Mouse (Mus musculus) right cerebral cortex, postnatal 10 days (tissue): Measurements from ENCODE around the gene Slc44a5.

Experiments
- DNase-seq, 2 experiments: peaks; one replicate each; pipeline ENCODE4 v3.0.0; 2021; ENCODE audit warnings: low spot score in 2 of 2

Gene Slc44a5

DNA sequence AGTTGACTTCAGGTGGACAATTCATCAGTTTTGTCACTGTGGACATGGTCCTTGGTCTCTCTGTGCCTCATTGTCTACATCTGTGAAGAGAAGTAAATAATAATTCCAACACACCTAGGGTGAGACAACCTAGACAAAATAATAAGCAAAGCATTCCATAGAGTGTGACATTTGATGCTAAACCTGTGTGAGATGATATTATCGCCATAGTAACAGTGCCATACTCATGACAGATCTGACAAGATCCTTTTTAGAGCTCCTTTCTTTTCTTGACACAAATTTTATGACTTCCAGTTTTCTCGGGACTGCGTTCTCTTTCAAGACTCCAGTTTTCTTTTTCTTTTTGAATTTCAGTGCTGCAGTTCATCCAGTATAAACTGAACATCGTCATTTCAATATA is 192.6 kb downstream of the Slc44a5 start:
- DNase-seq, result no peak

DNA sequence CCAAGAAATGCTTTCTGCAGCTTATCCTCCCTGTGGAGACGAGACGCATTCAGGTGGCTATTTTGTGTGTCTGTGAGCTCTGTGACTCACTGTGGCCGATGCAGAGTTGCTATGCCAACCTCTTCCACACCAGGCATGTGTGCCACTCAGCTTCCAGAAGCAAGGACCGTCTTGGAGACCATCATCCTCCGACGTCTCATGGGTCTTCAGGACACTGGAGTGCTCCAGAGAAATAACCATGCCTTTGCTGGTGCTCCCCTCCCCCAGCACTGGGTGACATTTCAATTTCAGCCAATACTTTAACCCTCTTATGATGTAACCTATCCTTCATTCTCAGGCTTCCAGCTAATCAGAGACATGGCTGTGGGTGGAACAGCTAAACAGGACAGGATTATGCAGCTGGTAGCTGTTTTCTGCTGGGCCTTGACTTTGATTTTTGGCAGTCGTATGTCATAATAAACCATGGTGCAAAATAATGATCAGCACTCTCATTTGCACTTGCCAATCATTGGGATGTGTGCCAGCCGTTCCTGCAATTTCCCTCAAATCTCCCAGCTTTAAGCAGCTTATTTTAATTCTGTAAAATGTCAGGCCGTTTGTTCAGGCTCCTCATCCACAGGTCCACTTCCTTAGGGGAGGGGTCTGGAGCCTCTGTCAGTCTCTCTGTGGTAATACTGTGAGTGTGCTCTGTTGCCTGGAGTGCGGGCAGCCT is 198.8 kb downstream of the Slc44a5 start:
- peak; percentile 68 to 79 for DNase-seq

DNA sequence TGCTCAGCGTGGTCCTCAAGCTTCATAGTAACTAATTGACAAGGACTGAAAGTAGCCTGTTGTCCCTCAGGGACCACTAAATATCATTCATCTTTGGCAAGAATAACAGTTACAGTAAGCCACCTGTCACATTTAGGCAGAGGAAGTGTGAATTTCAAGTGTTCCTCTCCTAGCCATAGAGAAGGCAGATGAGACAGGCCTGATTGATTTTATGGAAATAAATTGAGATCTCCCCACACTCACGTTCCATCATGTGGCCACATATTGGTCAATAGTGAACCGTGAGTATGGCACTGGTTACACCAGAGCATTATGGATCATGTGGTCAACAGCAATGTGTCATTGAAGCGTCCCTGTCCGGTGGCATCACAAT is 199.3 kb downstream of the Slc44a5 start:
- no peak for DNase-seq

DNA sequence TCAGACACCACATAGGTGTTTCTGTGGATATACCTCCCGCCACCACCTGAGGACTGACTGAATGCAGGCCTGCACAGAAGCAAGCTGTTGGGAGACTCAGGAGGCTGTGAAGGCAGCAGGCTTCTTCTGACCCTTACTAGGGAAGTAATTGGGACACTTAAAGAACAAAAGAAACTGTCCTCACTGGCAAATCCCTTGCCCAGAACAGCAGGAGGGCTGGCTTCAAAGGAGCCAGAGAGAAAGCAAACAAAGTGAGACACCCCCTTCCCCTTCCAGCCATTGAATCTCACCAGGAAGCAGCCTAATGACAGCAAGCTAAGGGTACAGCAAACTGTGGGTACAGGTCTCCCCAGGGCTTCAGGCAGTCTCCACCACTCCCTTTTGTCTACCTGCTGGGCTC is 200.3 kb downstream of the Slc44a5 start:
- DNase-seq, result peak in 1 of 2 experiments; percentile 20

DNA sequence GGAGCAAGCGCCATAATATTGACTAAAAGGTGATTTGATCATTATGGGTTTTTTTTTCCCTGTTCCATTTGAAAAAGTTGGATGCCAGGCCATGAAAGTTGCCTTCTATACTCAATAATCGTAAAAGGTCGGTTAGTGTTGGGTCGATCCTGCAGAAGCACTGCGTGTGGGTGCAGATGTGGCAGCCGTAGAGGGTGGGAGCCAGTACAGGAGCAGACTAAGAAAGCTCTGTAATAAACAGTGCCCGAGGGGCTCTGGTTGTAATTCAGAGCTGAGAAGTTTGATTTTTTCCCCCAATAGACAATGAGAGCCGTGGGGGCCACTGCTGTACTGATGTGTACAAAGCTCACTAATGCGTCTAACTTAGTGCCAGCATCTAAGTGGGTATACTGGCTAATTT is 200.8 kb downstream of the Slc44a5 start:
- peak in 1 of 2 experiments; percentile 11 for DNase-seq

DNA sequence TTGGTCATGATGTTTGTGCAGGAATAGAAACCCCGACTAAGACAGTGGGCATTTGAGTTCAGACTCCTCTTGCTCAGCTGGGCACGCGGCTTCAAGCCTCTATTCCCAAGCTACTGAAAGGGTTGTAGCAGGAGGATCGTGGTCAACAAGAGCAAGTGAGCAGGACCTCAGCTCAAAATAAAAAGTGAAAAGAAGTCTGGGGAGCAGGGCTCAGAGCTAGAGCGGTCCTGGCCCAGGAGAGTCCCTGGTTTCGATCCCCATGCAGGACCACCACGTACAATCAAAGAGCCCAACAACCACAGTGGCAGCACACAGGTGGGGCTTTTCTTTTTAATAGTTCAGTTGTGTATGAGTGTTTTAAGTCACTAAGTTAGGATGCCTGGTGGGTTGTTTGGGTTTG is 201.5 kb downstream of the Slc44a5 start:
- peak in 1 of 2 experiments; percentile 11 for DNase-seq

DNA sequence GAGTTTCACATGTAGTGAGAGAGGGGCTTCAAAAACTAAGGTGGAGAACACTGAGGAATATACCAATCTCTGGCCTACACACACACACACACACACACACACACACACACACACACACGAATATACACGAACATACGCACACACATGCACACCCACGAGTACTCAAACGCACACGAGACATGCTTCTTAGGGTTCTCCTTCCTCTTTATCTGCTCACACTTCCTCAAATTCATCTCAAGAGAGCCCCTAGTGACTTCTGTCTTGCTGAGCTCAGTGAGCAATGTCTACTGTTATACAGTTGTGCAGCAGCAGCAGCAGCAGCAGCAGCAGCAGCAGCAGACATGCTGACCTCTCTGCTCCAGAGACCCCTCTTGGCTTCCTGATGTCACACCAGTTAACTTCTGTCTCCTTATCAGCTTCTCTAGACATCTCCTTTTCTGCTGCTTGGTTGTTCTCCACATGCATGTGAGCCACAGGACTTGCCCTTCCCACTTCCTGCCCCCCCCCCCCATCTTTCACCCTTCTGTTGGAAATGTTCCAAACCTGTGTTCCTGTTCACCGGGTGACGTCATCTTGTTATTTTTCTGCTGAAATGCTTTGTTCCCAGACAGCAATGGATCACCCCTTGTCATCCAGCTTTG is 204.5 kb downstream of the Slc44a5 start:
- no peak for DNase-seq

DNA sequence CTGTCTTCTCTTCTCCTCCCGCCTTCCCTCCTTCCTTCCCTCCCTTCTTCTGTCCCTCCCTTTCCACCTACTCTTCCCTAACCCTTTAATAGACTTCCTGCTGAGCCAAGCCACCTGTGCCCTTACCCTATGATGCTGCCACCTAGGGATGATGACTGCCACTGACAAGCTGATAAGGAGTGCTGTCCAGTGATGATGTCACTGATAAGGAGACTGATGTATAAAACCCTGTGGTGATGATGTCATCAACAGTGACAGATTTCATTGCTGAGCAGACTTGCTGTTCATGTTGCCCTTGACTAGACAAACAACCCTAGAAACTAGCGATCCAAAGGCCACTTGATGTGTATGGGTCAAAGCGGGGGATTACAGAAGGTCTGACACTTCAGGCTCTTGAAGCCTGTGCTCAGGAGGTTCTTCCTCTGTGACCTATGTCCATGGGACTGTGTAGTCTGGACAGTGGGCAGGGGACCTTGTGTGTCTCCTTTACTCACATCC is 206.2 kb downstream of the Slc44a5 start:
- peak in 1 of 2 experiments; percentile 15 for DNase-seq

DNA sequence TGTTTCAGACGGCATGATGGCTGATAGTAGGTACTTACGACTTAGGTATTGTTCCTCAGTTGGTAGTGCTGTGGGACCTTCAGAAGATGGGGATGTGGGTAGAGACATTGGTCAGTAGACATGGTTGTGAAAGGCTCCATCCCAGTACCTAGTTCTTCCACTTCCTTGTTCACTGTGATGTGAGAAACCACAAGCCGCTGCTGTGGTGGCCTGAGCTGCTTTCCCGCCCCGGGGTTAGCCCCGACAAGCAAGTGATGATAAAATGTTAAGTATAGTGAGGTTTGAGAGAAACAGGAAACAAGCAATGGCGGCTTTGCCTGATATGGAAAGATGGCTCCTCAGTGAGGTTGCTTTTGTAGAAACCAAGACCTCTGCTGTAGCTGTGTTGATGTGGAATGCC is 209.8 kb downstream of the Slc44a5 start:
- no peak for DNase-seq

DNA sequence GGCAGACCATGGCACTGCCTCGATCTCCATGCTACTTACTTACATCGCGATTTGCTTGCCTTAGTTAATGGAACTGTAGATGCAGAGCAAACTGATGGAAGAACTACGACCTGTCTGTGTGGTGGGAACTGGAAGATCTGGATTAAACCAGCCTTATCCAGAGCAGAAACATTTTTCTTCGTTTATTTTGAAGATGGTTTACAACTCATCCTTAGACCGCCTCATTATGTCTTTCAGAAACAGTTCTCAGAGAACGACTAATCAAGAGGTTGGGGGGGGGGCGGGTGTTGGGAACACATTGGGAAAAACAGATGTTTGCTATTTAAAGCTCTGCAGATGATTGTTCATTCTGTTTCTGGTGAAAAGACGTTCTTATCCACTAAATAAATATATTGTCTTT is 210.7 kb downstream of the Slc44a5 start:
- no peak for DNase-seq

DNA sequence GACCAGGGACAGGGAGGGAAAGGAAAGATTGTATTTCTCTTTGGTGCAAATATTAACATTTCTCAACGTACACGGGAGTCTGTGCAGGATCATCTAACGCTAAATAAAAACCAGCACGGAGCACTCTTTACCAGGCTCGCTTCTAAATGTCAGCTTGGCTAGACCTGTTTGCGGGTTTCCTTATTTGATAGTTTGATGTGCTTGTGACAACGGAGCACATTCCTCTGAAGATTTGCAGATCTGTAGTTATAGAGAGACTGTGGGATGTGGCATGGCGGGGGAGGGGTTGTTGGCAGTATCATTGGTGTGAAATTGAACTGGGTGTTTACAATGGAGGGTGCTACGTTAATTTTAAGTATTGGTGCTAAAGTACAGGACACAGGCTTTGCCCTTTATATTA is 215.4 kb downstream of the Slc44a5 start:
- DNase-seq, result peak in 1 of 2 experiments; percentile 38

DNA sequence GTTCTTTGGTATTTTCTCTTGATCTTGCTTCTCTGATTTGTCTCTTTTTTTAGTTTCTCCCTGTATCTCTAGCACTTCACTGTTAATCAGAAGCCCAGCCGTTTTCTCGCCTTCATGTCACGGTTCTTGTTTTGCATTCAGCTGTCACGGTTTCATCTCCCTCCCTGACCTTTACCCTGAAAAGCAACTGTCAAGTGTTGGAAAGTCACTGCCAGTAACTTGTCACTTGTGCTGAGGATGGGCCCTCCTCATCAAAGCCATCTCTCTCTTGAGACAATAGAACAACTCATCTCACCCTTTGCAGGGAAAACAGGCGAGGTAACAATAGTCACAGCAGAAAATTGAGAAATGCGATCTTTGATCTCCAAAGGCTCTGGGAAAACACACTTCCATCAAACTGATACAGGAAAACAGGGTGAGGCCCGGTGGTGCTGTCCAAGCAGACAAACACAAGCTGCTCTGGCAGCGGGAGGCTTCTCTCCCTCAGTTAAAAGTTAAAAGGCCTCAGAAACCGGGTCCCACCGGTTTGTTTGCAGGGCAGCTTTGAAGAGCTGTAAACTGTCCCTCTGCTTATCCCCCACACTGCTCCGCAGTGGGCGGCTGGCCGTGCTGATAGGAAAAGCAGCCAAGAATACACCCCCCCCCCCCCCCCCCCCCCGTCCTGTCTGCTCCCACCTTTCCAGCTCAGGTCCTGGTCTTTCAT is 219.2 kb downstream of the Slc44a5 start:
- DNase-seq, result no peak

DNA sequence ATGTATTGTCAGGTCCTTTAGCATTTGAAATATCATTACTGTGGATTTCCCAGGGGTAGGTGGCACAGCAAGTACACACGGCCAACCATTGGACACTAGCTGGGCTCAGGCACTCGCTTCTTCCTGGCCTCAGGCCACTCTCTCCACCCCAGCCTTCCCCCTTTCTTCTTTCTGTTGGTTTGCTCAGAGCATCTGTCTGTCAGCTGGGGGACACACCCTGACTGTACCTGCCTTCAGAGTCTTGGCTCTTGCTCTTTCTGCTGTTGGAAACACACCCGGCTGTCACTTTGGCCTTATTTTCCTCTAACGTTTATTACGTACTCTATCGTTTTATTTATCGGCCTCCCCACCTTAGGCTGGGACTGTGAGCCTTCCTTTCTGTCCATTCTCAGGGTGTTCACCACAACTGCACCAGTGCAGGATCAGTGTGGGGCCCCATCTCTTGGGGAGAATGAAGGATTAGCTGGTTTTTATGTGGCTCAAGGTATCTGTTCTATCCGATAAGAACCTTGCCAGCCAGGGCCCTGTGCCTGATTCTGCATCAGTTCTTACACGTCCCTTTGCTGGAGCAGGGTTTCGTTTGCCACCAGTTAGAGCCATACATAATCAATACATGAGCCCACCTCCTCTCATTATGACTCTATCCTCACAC is 220.1 kb downstream of the Slc44a5 start:
- no peak for DNase-seq

DNA sequence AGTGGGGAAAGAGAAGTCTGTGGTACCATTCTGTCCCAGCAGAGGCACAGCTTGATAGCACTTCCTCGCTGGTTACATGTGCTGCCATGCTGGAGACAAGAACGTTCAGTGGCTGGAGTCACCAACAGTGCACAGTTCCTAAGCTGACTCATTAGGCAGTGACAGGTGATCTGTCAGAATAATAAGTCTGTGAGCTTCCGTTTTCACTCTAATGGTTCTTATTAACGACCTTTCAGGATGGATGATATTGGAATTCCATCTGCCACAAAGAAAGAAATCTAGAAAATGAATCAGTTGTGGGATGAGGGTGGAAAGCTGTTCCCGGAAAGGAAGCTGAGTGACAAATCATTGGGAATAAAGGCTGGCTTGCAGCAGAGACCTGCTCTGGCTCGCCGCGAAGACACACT is 227.2 kb downstream of the Slc44a5 start:
- DNase-seq, result no peak

DNA sequence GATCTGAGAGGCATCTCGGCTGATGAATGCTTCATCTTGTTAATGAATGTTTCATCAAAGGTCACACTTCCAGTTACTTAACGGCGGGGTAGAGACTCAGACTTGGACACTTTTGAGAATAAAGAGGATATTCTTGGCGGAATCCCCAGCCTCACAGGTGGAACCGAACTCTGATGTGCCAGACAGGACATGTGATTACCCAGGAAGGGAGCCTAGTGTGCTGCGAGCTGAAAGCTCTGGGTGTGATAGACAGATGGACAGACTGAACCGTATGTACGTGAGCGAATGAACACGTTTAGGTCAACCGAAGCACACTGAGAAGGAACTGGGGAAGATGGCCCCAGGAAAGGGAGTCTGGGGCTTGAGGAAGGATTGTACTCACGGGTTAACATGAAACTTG is 228.6 kb downstream of the Slc44a5 start:
- DNase-seq, result no peak

DNA sequence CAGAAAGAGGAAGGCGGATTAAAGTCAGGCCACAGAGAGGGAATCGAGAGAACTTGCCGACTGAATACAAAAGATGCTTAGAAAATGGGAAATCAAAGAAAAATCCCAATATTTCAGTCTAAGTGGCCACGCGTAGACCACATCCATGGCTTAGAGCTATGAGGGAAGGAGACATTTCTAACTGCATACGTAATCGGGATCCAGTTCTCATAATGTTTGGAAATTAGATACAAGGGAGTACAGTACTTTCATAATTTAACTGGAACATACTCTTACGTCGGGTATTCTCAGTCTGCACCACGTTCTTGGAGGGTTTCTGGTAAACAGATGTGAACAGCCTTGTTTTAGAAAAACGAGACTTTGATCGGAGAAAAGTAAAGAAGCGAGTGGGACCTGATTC is 229.1 kb downstream of the Slc44a5 start:
- no peak for DNase-seq

DNA sequence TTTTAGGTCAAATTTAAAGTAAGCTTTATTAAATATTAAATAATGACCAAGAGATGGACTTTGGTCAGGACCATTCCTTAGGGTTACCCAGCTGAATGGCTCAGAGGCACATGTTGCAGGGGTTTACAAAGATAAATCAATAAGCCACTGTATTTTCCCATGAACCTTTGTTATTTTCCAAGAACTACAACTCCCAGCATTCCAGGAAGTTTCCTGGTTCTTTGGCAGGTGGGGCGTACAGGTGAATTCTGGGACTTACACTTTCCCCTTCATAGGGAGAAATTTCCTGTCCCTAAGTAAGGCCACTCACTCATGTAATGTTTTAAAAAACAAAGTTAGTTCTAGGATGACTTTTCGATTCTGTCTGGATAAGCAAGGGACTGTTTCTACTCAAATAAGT is 235.2 kb downstream of the Slc44a5 start:
- DNase-seq, result no peak

DNA sequence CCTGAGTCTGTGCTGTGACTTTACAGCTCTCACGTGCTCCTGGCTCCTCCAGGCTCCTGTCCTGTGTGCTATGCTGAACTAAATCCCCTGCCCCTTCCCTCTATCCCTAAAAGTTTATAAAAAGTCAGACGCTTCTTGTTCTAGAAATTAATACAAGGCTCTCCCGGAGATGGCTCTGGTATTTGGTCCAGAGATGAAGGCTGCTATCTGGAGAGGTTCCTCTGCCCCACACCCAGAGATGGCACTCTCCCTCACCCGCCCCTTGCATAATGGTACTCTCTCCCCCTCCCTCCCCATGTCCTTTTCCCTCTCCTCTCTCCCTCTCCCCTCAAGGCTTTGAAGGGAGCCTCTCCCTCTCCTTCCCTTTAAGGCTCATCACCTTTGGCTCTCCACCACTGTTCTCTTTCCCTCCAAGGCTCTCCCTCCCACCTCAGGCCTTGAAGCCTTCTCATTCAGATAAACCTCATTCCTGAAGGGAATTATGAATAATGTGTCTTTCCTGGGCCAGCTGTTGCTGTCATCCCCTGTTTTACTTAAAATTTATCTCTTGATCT is 236.0 kb downstream of the Slc44a5 start:
- no peak for DNase-seq

DNA sequence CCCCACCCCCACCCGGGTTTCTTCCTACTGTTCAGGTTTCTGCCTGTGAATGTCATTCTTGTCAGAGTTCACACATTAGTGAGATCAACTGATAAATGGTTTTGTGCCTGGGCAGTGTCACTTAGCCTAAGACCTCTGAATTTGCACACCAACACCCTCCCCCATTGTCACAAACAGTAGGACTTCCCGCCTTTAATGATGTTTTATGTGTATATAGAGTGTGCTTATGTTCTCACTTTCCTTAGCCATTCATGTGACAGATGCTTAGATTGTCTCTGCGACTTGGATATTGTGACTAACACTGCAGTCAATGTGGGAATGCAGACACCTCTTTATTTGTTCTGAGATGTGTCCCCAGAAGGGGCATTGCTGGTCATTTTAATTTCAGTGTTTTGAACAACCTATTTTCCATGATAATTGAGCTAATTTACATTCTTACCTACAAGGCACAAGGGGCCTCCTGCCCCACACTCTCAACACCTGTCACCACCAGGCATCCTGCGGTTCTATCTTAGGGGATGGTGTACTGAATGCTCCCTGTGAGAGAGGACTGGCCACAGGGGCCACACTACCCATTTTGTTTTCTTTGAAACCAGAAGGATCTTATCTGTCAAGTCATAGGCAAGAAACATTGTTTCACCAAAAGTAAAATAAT is 236.7 kb downstream of the Slc44a5 start:
- no peak for DNase-seq

DNA sequence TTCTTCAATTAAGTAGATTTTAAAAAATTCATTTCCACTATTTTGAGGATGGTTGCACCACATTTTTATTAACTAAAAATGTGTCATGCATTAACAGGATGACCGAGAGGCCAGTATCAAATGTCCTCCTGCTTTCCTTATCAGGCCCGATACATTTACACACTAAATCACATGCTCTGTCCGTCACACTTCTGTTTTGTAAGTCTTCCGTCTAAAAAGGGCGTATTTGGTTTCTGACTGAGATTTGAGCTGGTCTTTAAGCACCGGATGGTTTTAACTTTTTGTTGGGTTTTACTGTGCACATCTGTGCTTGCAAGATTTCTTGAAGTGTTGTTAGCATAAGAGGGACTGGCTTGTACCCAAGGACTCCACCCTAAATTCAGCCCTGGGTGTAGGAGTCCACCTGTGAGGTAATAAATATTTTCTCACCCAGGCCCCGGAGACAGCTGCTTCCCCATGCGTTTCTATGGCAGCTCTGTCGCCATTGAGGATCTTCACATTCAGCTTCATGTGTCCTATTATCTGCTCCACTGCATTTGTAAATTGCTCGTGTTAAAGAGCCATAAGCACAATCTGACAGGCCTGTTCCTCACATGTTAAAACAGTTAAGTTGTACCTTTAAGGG is 237.3 kb downstream of the Slc44a5 start:
- DNase-seq, result no peak

DNA sequence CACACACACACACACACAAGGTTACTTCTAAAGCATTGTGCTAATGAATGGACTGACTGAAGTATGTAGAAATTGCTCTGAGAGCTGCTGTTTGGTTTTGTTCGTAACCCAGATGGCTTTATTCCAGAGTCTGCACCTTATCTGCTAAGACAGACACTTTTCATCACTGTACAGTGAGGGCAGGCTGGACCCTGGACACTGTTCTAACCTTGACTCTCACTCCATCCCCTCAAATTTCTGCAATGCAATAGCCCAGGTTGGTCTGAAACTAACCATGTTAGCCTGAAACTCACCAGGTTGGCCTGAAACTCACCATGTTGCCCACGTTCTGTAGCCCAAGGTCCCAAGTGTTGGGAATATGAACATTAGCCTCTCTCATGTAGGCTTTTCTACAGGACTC is 239.3 kb downstream of the Slc44a5 start:
- no peak for DNase-seq
